Mouse (Mus musculus): ENCODE data around the gene Fam192a. TPM values are rescaled to one million over a fixed set of nuclear protein-coding genes. Genes with fewer than 3 reads are reported as not detected.

Gene Fam192a
- total RNA-seq, 2 experiments from 2014 or later: 38.0 to 39.3 TPM

GRCm38 (mm10) chr8:94534612-94535011, 67.2 kb downstream of the Fam192a start:
- no peak for DNase-seq (ENCODE audit: low spot score in 2 of 2)

- peak; percentile 76 to 81 for DNase-seq (ENCODE audit: low spot score in 2 of 2)
These were observed 68.7 kb downstream of the Fam192a start, which contains the start of gene Cpne2 for GRCm38 (mm10) chr8:94532873-94533671. Gene Cpne2, plus strand, starts transcription at chr8:94532990.

- DNase-seq (ENCODE audit: low spot score in 2 of 2): no peak
These were observed 69.3 kb downstream of the Fam192a start for GRCm38 (mm10) chr8:94532525-94532872.

- peak in 1 of 2 experiments; percentile 18 for DNase-seq (ENCODE audit: low spot score in 2 of 2)
These were observed 69.8 kb downstream of the Fam192a start for GRCm38 (mm10) chr8:94532000-94532399.

- no peak for DNase-seq (ENCODE audit: low spot score in 2 of 2)
These were observed 71.2 kb downstream of the Fam192a start for GRCm38 (mm10) chr8:94530643-94531042.

GRCm38 (mm10) chr8:94529875-94530274, 71.9 kb downstream of the Fam192a start:
- DNase-seq (ENCODE audit: low spot score in 2 of 2): no peak

- DNase-seq (ENCODE audit: low spot score in 2 of 2): peak; percentile 49 to 57
These were observed 73.6 kb downstream of the Fam192a start for GRCm38 (mm10) chr8:94528245-94528644.

GRCm38 (mm10) chr8:94527178-94527577, 74.6 kb downstream of the Fam192a start:
- no peak for DNase-seq (ENCODE audit: low spot score in 2 of 2)

GRCm38 (mm10) chr8:94524554-94524953, 77.2 kb downstream of the Fam192a start:
- no peak for DNase-seq (ENCODE audit: low spot score in 2 of 2)

Other genes with a start within 250 kb of the Fam192a start
- 100 to 1,000 TPM; 100 to 109 TPM for gene Herpud1, start 215.6 kb downstream of the Fam192a start, total RNA-seq (2021)
- 10 to 100 TPM in 1 of 2 experiments, 1 to 10 TPM in 1; 7.1 to 23.7 TPM for gene Nlrc5, start 167.6 kb downstream of the Fam192a start, total RNA-seq (2021)
- 10 to 100 TPM; 14.7 to 18.5 TPM for gene Cpne2, start 69.0 kb downstream of the Fam192a start, total RNA-seq (2021)
- 10 to 100 TPM; 23.3 to 25.3 TPM for gene Rspry1, start 60 bp downstream of the Fam192a start, total RNA-seq (2021)
- 10 to 100 TPM; 60.6 to 66.6 TPM for gene Arl2bp, start 64.6 kb upstream of the Fam192a start, total RNA-seq (2021)
- gene Pllp, start 94.3 kb upstream of the Fam192a start, total RNA-seq (2021): under 1 TPM; 0.46 to 0.93 TPM
- under 1 TPM in 1 of 2 experiments, not detected in 1; 0.60 TPM for gene Ccl22, start 143.6 kb upstream of the Fam192a start, total RNA-seq (2021)
- gene Cx3cl1, start 170.0 kb upstream of the Fam192a start, total RNA-seq (2021): 10 to 100 TPM; 31.3 to 35.4 TPM
- 1 to 10 TPM; 1.4 to 1.8 TPM for gene Ccl17, start 208.5 kb upstream of the Fam192a start, total RNA-seq (2021)
- 100 to 1,000 TPM; 178 to 203 TPM for gene Coq9, start 236.3 kb upstream of the Fam192a start, total RNA-seq (2021)
- 100 to 1,000 TPM in 1 of 2 experiments, 10 to 100 TPM in 1; 85.5 to 102 TPM for gene Ciapin1, start 236.4 kb upstream of the Fam192a start, total RNA-seq (2021)

All from adrenal gland, adult 18-20 months (tissue).